In genomic region chr2:5713325-5714210, GRCm38 (mm10) we compare ENCODE assay signal across 7 mouse cellular contexts. TPM values are rescaled to one million over a fixed set of nuclear protein-coding genes. Genes with fewer than 3 reads are reported as not detected.
DNase-seq lines count a peak whose midpoint lies in the region; ATAC-seq and TF ChIP-seq lines count a peak whose summit lies in the region.

No protein-coding gene starts in this region.

- ATAC-seq in hindbrain, postnatal 0 days = peak; percentile 43

- H3K27me3 ChIP-seq in hindbrain, postnatal 0 days (ENCODE audit: insufficient read depth, low read length) = no peaks in the 10 kb centered on the region
- peaks cover 57% of the 10 kb centered on the region for H3K27me3 ChIP-seq in limb, embryonic 10.5 days (ENCODE audit: low read depth, poor library complexity, severe bottlenecking)
- H3K27me3 ChIP-seq in midbrain, embryonic 10.5 days (ENCODE audit: low read depth, poor library complexity, severe bottlenecking) = peaks cover 58% of the 10 kb centered on the region
- no peaks in the 10 kb centered on the region for H3K27me3 ChIP-seq in small intestine, adult 2 months (ENCODE audit: control insufficient read depth, insufficient read depth, low read length)

- TF ChIP-seq CTCF in hindbrain, postnatal 0 days (IDR thresholded peaks at IDR 0.05; ENCODE audit: low read depth) = no peak
- no peak for TF ChIP-seq CTCF in small intestine, adult 2 months (IDR thresholded peaks at IDR 0.05; ENCODE audit: extremely low read depth, insufficient read length, insufficient replicate concordance, low read depth, low read length)

- H3K9me3 ChIP-seq in hindbrain, postnatal 0 days (ENCODE audit: low read length) = no peaks in the 10 kb centered on the region
- no peaks in the 10 kb centered on the region for H3K9me3 ChIP-seq in limb, embryonic 10.5 days (replicated peaks)
- peaks cover 9% of the 10 kb centered on the region for H3K9me3 ChIP-seq in midbrain, embryonic 10.5 days (replicated peaks)

- peak overlapping the region; percentile 78 for H3K4me3 ChIP-seq in hindbrain, postnatal 0 days (ENCODE audit: low read length)
- peak overlapping the region; percentile 73 for H3K4me3 ChIP-seq in limb, embryonic 10.5 days
- peak overlapping the region; percentile 87 for H3K4me3 ChIP-seq in midbrain, embryonic 10.5 days
- peak overlapping the region; percentile 75 for H3K4me3 ChIP-seq in small intestine, adult 2 months (ENCODE audit: low read depth, low read length)

- peak; percentile 87 for DNase-seq in NIH3T3 (ENCODE audit: low read depth)
- DNase-seq in cerebellum, adult 8-10 months = peak; percentile 48
- DNase-seq in frontal cortex, postnatal 25 days (ENCODE audit: low spot score in 2 of 2) = peak; percentile 35 to 52
- DNase-seq in hindbrain, postnatal 0 days (ENCODE audit: low spot score) = peak; percentile 52
- peak; percentile 50 for DNase-seq in limb, embryonic 10.5 days (ENCODE audit: low spot score)
- DNase-seq in midbrain, embryonic 10.5 days (ENCODE audit: low spot score) = peak; percentile 41

- peak overlapping the region; percentile 99 for H3K4me2 ChIP-seq in hindbrain, postnatal 0 days (ENCODE audit: low read depth, low read length)

- peak overlapping the region; percentile 66 for H3K9ac ChIP-seq in hindbrain, postnatal 0 days (replicated peaks; ENCODE audit: low read length)

- WGBS in hindbrain, postnatal 0 days = under 1% methylated on average over 49 of the region's 49 CpGs
- under 1% methylated on average over 49 of the region's 49 CpGs for WGBS in limb, embryonic 10.5 days
- under 1% methylated on average over 49 of the region's 49 CpGs for WGBS in midbrain, embryonic 10.5 days
- under 1% methylated on average over 49 of the region's 49 CpGs for WGBS in small intestine, adult 2 months

- no peak for TF ChIP-seq POLR2A in small intestine, adult 2 months (IDR thresholded peaks at IDR 0.05; ENCODE audit: low read depth, low read length)

- H3K4me1 ChIP-seq in hindbrain, postnatal 0 days (ENCODE audit: insufficient read depth, low read length) = no peaks in the 10 kb centered on the region; the same call in 1 of the 2 replicates
- peaks cover 29% of the 10 kb centered on the region for H3K4me1 ChIP-seq in limb, embryonic 10.5 days
- H3K4me1 ChIP-seq in midbrain, embryonic 10.5 days = peaks cover 31% of the 10 kb centered on the region
- peaks cover 11% of the 10 kb centered on the region for H3K4me1 ChIP-seq in small intestine, adult 2 months (ENCODE audit: control insufficient read depth, insufficient read depth, insufficient read length, low read length)

- peak overlapping the region; percentile 72; the same call in 1 of the 2 replicates for H3K27ac ChIP-seq in hindbrain, postnatal 0 days
- H3K27ac ChIP-seq in limb, embryonic 10.5 days = peak overlapping the region; percentile 76
- H3K27ac ChIP-seq in midbrain, embryonic 10.5 days (replicated peaks) = peak overlapping the region; percentile 82
- peak overlapping the region; percentile 18 for H3K27ac ChIP-seq in small intestine, adult 2 months (ENCODE audit: insufficient read depth, low read depth, low read length)

- H3K36me3 ChIP-seq in hindbrain, postnatal 0 days (ENCODE audit: insufficient read depth, low read length) = no peaks in the 10 kb centered on the region
- no peaks in the 10 kb centered on the region for H3K36me3 ChIP-seq in limb, embryonic 10.5 days
- H3K36me3 ChIP-seq in midbrain, embryonic 10.5 days = no peaks in the 10 kb centered on the region
- H3K36me3 ChIP-seq in small intestine, adult 2 months (ENCODE audit: control insufficient read depth, insufficient read depth, low read length) = no peaks in the 10 kb centered on the region

RNA-seq across cellular contexts. Expression of gene Camk1d, which starts 0.7 kb away (rescaled TPM):
- 15.5 and 16.6 TPM in 2 replicates for total RNA-seq in hindbrain, postnatal 0 days (2014; rRNA removed)
- 7.2 and 7.7 TPM in 2 replicates for polyA plus RNA-seq in hindbrain, postnatal 0 days (2015; fragmentation: Nextera tagmentation; extraction: Ambion mirVana)
- polyA plus RNA-seq in limb, embryonic 10.5 days (2016; fragmentation: Nextera tagmentation; extraction: Ambion mirVana) = 0.84 and 1.4 TPM in 2 replicates
- polyA plus RNA-seq in midbrain, embryonic 10.5 days (2016; fragmentation: Nextera tagmentation; extraction: Ambion mirVana) = 1.4 and 1.5 TPM in 2 replicates
- 4.8 and 14.3 TPM in 2 replicates for polyA plus RNA-seq in small intestine, adult 2 months (2012; rRNA removed)

Comparison
In these comparisons a context has a peak if more than half of its experiments do, and no peak if none do; other contexts are left out.
1. Peak in every context shown above with its lines: DNase-seq, ATAC-seq, H3K4me3 ChIP-seq and H3K27ac ChIP-seq.
2. H3K27ac ChIP-seq: peak in every context shown above with its lines; median percentile 82 in midbrain, embryonic 10.5 days; 76 in limb, embryonic 10.5 days; 72 in hindbrain, postnatal 0 days; 18 in small intestine, adult 2 months.